Mouse (Mus musculus) ES-E14 (cell line): ENCODE data around the gene Smurf2. TPM values are rescaled to one million over a fixed set of nuclear protein-coding genes. Genes with fewer than 3 reads are reported as not detected.

Experiments
- DNase-seq: peaks from one replicate; pipeline ENCODE4 v3.0.0-alpha.2; 2013; ENCODE audit warnings: low read depth, low spot score
- H3K27ac ChIP-seq: 2 replicates; pipeline ENCODE4 v1.5.1; 2012; ENCODE audit warnings: low read depth, mild to moderate bottlenecking, low read length, moderate library complexity, mixed read lengths; ENCODE audit not compliant: poor library complexity, insufficient read depth, severe bottlenecking
- H3K36me3 ChIP-seq: 2 replicates; pipeline ENCODE4 v1.6.1; 2012; ENCODE audit warnings: mild to moderate bottlenecking, low read length, moderate library complexity, mixed read lengths; ENCODE audit not compliant: control insufficient read depth, poor library complexity, insufficient read depth, severe bottlenecking
- H3K4me1 ChIP-seq, 2 experiments: fragments of 150-350 bp in 1 of 2; sonication (generic) in 1 of 2; 2 replicates each; pipeline ENCODE4 v1.6.1; 2012; ENCODE audit warnings: low read length in 2 of 2, mild to moderate bottlenecking in 1 of 2, mixed read lengths in 1 of 2; ENCODE audit not compliant: control insufficient read depth in 2 of 2, insufficient read depth in 2 of 2, poor library complexity in 1 of 2
- H3K4me3 ChIP-seq, 2 experiments: fragments of 150-350 bp in 1 of 2; sonication (generic) in 1 of 2; 2 replicates each; pipeline ENCODE4 v1.5.1; 2012; ENCODE audit warnings: low read length in 2 of 2, low read depth in 1 of 2, mild to moderate bottlenecking in 1 of 2, mixed read lengths in 1 of 2; ENCODE audit not compliant: insufficient read depth in 1 of 2, poor library complexity in 1 of 2, severe bottlenecking in 1 of 2
- H3K9ac ChIP-seq: 2 replicates; pipeline ENCODE4 v1.6.1; 2012; ENCODE audit warnings: low read depth, mild to moderate bottlenecking, low read length, mixed read lengths; ENCODE audit not compliant: poor library complexity, insufficient read depth, severe bottlenecking
- H3K9me3 ChIP-seq: fragments of 150-350 bp; sonication (generic); 2 replicates; pipeline ENCODE4 v1.6.1; 2012; ENCODE audit warnings: low read depth, mild to moderate bottlenecking, low read length; ENCODE audit not compliant: control insufficient read depth, insufficient read depth
- CHD2 ChIP-seq: IDR thresholded peaks from 2 replicates; pipeline ENCODE4 v1.6.1; 2014; ENCODE audit warnings: mild to moderate bottlenecking, low read depth, low read length, inconsistent platforms
- HCFC1 ChIP-seq: IDR thresholded peaks from 2 replicates; pipeline ENCODE4 v1.6.1; 2012; ENCODE audit warnings: low read length, inconsistent platforms, borderline replicate concordance; ENCODE audit not compliant: insufficient read depth
- MAFK ChIP-seq: IDR thresholded peaks from 2 replicates; pipeline ENCODE4 v1.6.1; 2014; ENCODE audit warnings: mild to moderate bottlenecking, low read depth, low read length, inconsistent platforms; ENCODE audit not compliant: insufficient read depth
- ZC3H11A ChIP-seq: IDR thresholded peaks from 2 replicates; pipeline ENCODE4 v1.6.1; 2012; ENCODE audit warnings: low read depth, mild to moderate bottlenecking, inconsistent platforms, low read length, borderline replicate concordance
- ZNF384 ChIP-seq: IDR thresholded peaks from 2 replicates; pipeline ENCODE4 v1.6.1; 2012; ENCODE audit warnings: low read depth, low read length, inconsistent platforms
- in situ Hi-C, 2 experiments: fragments of 600-800 bp; cut with MboI; formaldehyde crosslinking; loops; one replicate each; pipeline ENCODE4 v1.15.1; 2025; ENCODE audit warnings: low sequenced_read_pairs in 2 of 2, inconsistent platforms in 1 of 2; ENCODE audit not compliant: unreplicated experiment in 2 of 2
- total RNA-seq: library from RNA; depleted of rRNA; stranded (reverse); fragments of 300-350 nt; gene quantifications from 2 replicates; pipeline ENCODE4 v1.2.3, GENCODE M21; 2012

Gene Smurf2
- total RNA-seq, 1 experiment, result 25.3 TPM

- Histone ChIP-seq H3K9ac (no peak overlapping the region), H3K9me3 (no peaks in the 10 kb centered on the region), H3K36me3 (peaks cover 29% of the 10 kb centered on the region), H3K4me3 (no peak overlapping the region), H3K4me1 (no peaks in the 10 kb centered on the region), H3K27ac (no peak overlapping the region)
- no peak for TF ChIP-seq ZC3H11A
- no peak for TF ChIP-seq HCFC1
- no peak for TF ChIP-seq MAFK
- TF ChIP-seq ZNF384, result no peak
- TF ChIP-seq CHD2, result no peak
- DNase-seq, result no peak
- in situ Hi-C loops, result no loop called here
Measured at GRCm38 (mm10) chr11:106802069-106802627, 118.4 kb downstream of the Smurf2 start.

GRCm38 (mm10) chr11:106795679-106796078, 124.8 kb downstream of the Smurf2 start:
- in situ Hi-C loops, result no loop called here
- Histone ChIP-seq H3K9me3 (no peaks in the 10 kb centered on the region), H3K9ac (no peak overlapping the region), H3K4me3 (no peak overlapping the region), H3K36me3 (peaks cover 23% of the 10 kb centered on the region), H3K27ac (no peak overlapping the region), H3K4me1 (no peaks in the 10 kb centered on the region)
- no peak for TF ChIP-seq HCFC1
- TF ChIP-seq MAFK, result no peak
- TF ChIP-seq ZNF384, result no peak
- no peak for TF ChIP-seq ZC3H11A
- no peak for TF ChIP-seq CHD2
- DNase-seq, result no peak

DNA sequence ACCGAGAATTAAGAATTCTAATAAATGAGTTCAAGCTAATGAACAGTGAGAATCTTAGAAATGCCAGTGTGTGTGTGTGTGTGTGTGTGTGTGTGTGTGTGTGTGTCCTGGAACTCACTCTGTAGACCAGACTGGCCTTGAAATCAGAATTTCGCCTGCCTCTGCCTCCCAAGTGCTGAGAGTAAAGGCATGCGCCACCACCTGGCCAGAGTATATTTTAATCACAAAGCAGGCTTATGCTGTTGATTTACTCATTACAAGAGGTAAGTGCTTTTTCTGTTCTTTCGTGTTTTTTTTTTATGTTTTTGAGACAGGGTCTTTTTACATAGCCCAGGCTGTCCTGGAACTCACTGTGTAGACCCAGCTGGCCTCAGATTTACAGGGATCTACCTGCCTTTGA, 126.7 kb downstream of the Smurf2 start:
- no peak overlapping the region for H3K27ac ChIP-seq
- no peak overlapping the region for H3K4me3 ChIP-seq
- no peak for DNase-seq
- H3K9ac ChIP-seq, result no peak overlapping the region
- TF ChIP-seq ZC3H11A (no peak), CHD2 (no peak), MAFK (no peak), HCFC1 (no peak), ZNF384 (no peak)
- H3K9me3 ChIP-seq, result no peaks in the 10 kb centered on the region
- peaks cover 0 to 2% of the 10 kb centered on the region in 2 experiments; a peak in 1 of 4 replicates for H3K4me1 ChIP-seq
- in situ Hi-C loops, result no loop called here
- peaks cover 13% of the 10 kb centered on the region for H3K36me3 ChIP-seq

GRCm38 (mm10) chr11:106789649-106790048, 130.9 kb downstream of the Smurf2 start:
- TF ChIP-seq ZC3H11A, result no peak
- TF ChIP-seq ZNF384, result no peak
- TF ChIP-seq CHD2, result no peak
- TF ChIP-seq MAFK, result no peak
- TF ChIP-seq HCFC1, result no peak
- in situ Hi-C loops, result no loop called here
- peaks cover 24% of the 10 kb centered on the region for H3K36me3 ChIP-seq
- no peak for DNase-seq
- no peaks in the 10 kb centered on the region for H3K9me3 ChIP-seq
- H3K9ac ChIP-seq, result peak overlapping the region; percentile 97
- peak overlapping the region; percentile 89 to 93 for H3K4me3 ChIP-seq
- H3K4me1 ChIP-seq, result peaks cover 0 to 2% of the 10 kb centered on the region in 2 experiments; a peak in 1 of 4 replicates
- H3K27ac ChIP-seq, result no peak overlapping the region; the same call in 1 of the 2 replicates

GRCm38 (mm10) chr11:106788775-106789459, 131.6 kb downstream of the Smurf2 start, which contains the start of the genes Ddx5 and Cep95:
Gene Ddx5, minus strand, starts transcription at chr11:106789185.
Gene Cep95, plus strand, starts transcription at chr11:106789252.
- no peaks in the 10 kb centered on the region for H3K9me3 ChIP-seq
- peak within 1 kb of the TSS; percentile 89 to 96 for H3K4me3 ChIP-seq
- in situ Hi-C loops, result no loop called here
- peak within 1 kb of the TSS; percentile 99 for H3K27ac ChIP-seq
- H3K36me3 ChIP-seq, result peaks cover 24% of the 10 kb centered on the region
- peak; percentile 99 for DNase-seq
- no peak for TF ChIP-seq CHD2
- no peak for TF ChIP-seq ZC3H11A
- TF ChIP-seq HCFC1, result peak; percentile 70; the same call in 1 of the 2 replicates
- no peak for TF ChIP-seq ZNF384
- TF ChIP-seq MAFK, result peak; percentile 68
- peak within 1 kb of the TSS; percentile 97 for H3K9ac ChIP-seq
- peaks cover 0 to 2% of the 10 kb centered on the region in 2 experiments; a peak in 1 of 4 replicates for H3K4me1 ChIP-seq
